Mouse (Mus musculus) lung, adult 18-20 months (tissue): ENCODE results near the gene Cdc26.

ENCODE experiments used
- DNase-seq, 2 experiments: peaks; one replicate each; pipeline ENCODE4 v3.0.0; 2022; ENCODE audit warnings: mixed read lengths in 2 of 2

The Cdc26 gene

DNA sequence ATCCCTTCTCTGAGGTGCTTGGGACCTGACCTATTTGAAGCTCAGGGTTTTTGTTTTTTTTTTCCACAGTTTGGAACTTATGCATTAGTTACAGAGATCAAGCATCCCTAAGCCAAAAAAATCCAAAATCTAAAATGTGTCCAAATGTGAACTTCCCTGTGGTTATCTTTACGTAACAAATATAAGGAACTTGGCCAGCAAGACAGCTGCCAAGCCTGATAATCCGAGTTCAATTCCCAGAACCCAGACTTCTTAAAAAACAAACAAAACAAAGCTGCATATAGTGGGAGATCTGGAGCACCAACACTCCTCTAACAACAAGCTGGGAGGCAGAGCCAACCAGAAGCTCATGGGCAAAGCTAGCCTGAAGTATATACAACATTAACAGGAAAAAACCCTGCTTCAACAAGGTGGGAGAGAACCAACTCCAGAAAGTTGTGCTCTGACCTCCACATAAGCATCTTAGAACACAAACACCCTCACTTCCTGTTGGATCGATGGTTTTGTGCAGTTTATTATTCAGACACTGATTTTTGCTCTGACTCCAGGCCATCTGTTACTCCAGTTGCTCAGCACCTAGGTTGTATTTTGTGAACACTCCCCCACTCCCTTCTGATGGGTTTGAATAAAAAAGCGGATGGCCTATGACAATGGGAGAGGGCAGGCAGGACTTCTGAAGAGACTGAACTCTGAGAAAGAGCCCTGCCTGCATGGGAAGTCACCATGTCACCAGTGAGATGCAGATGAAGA lies 10.7 kb downstream of the Cdc26 start:
- no peak for DNase-seq

DNA sequence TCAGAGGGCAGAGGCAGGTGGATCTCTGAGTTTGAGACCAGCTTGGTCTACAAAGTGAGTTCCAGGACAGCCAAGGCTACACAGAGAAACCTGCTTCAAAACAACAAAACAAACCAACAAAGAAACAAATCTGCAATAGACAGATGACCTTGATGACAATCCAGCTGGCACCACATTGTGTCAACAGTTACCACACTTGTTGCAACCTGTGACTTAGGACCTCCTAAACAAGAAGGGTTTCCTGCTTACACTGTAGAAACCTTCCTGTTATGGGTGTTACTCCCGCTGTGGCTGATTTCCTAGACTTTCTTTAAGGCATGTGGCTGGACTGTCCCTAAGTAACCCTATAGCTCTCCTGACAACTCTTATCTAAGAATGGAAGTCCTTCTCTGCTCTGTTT lies 12.6 kb downstream of the Cdc26 start:
- DNase-seq: peak in 1 of 2 experiments; percentile 15

DNA sequence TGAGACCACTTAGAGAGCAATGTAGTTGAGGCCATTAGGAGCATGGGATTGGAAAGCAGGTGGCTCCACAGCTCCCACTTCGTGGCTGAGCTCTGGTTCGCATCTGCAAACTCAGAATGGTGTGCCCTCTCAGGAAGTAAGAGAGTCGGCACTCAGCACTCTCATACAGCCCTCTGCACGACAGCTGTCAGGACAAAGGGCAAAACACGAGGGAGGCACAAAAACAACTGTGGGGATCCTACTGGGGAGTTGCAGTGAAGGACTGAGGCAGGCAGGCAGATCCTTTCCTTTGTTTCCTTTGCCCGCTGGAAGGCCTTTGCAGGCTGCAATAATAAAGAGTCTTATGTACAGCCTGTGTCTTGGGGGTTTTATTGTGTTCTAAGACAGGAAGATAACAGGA lies 15.0 kb downstream of the Cdc26 start:
- DNase-seq: no peak

DNA sequence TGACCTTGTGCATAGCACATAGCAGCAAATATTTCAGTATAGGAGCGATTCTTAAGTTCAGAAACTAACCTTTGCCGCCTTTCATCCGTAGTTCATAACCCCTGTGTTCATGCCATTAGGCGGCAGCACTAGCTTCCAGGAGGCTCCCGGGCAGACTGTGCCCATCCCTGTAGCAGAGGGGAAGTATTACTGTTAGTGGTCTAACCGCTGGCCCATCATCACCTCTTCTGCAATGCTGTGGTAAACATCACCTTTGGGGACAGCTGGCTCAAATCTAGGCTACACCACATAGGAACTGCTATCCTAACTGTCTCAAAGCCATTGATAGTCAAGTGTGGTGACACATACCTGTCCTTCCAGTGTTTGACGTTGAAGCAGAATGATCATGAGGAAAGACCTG lies 16.6 kb downstream of the Cdc26 start:
- peak; percentile 10 to 12 for DNase-seq

DNA sequence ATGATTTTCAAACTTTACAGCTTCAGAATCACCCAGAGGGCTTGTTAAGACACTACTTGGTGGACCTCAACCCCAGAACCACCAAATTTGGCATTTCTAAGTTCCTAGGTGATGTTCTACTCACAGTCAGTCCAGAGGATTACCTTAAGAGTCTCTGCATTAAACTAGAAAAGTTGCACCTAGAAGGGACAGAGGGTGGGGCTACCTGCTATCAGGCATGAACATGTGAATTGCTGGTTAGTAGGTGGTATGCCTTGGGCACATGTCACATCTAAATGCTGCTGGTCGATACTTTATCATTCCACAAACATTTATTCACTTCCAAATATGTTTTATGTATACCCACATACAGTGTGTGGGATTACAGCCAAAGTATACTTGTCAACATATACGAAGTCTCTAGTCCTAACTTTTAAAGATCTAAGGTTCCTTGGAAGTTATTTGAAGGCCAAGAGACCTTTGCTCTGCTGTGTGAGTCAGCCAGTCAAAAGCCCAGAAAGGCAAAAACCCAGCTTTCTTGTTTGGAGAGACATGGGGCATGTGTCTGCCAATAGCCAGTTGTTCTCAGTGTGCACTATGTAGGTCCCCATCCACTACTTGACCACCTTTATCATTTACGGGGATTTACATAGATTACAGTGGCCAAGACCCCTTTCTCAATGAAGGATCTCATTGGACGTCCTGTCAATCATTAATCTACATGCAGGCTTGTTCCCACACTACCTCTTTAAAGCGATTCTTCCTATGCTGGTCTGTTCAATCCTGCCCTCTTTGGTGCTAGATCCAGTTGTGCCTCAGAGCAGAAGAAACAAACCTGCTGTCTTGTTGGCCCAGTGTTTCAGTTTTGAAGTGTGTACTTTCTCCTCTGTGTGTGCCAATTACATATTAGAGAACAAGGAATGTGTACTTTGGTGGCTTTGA lies 18.6 kb downstream of the Cdc26 start:
- peak in 1 of 2 experiments; percentile 13 for DNase-seq

DNA sequence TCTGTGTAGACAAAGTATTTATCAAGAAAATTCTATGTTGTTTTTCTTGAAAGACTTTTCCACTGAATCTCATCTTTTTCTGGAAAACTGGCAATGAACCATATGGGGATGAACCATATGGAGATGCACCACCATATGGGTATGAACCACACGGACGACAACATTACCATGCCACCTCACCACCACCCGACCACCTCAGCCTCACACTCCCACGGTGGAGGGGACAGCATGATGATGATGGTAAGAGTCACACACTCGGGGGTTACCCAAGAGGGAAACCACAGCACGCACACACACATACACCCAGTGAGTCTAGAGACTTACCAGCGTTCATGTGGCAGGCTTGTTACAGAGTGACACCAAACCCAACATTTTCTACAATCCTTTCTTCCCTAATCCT lies 23.0 kb downstream of the Cdc26 start:
- no peak for DNase-seq

DNA sequence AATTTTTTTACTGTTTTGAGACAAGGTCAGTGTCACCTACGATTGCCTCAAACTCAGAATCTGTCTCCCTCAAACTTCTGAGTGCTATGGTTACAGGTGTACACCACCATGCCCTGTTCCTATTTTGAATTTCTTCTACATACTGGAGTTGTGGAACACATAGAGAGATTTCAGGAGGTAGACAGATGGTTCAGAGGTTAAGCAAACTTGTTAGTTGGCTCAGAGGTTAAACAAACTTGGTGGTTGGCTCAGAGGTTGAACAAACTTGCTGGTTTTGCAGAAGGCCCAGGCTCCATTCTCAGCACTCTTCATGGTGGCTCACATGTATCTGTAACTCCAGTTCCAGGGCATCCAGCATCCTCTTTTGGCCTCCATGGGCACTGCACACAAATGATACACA lies 24.3 kb downstream of the Cdc26 start:
- no peak for DNase-seq

DNA sequence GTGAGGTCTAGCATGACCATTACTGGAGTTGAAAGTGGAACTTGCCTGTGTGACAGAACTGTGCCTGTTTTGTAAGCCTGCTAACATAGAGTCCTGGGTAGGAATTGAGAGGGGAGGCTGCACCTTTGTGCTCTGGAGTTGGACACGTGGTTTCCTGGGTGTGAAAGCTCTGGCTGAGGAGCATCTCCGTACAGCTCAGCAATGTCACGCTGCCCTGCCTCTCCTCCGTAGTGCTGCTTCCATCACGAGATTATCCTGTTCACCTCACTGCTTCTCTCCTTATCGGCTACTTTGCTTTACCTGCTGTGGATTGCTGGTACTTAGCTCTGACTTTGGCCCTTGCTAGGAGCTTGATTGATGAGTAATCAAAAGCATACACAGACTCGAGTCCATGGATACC lies 24.7 kb downstream of the Cdc26 start:
- no peak for DNase-seq

DNA sequence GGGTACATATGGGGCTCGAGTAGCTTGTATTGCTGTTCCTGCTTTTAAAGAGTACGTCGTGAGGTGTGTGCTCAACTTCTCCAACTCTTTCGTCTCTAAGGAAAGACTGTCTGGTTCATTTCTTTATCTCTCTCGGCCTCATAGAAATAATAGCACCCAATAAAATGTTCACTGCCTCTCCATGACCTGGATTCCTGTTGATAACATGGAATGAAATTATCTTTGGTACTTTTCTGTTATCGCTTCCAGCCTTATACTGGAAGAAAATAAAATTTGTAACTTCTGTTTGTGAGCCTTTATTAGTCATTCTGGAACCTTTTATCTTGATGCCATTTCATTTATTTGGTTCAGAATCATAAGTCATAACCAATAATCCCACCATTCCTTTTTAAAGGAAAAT lies 25.2 kb downstream of the Cdc26 start:
- no peak for DNase-seq

DNA sequence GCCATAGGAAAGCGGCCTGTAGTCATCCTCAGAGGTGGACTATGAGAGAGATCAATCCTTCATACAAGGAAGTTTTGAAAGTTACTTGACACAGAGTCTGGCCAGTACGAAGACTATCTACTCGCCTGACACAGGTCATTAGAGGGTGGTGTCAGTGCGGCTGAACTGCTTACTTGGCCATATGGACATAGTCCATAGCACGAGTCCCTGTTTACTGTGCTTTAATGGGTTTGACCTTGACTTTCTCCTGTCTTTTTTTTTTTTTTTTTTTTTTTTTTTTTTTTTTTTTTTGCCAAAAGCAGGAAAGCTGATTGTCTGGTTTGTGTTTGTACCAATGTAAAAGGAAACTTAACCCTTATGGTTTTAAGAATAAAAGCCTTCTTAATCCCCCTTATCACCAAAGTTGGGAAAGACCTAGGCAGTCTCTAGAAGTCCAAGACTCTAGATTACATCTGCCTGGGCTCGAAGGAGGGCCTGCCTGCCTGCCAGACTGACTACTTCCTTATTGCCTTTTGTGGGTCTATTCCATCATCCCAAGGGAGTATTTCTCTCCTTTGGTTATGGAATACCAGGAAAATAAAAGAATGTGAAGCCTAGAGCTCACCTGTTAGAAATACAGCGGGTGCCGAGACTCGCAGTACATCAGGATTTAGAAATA lies 28.6 kb downstream of the Cdc26 start:
- no peak for DNase-seq

DNA sequence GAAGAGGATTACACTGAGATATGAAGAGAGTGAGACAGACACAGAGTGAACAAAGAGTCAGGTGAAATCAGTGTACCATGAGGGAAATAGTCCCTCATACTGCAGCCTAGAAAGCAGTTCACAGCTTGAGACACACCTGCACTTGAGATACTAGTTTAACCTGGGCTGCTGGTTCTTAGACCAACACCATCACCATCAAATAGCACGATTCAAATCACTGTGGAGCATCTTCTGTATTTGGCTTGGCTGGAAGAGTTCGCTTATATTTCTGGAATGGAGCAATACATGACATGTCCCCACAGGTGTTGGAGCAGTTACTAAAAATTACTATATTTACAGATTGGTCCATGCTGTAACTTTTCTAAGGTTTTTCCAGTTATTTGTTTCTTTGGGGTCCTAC lies 32.3 kb downstream of the Cdc26 start:
- no peak for DNase-seq

DNA sequence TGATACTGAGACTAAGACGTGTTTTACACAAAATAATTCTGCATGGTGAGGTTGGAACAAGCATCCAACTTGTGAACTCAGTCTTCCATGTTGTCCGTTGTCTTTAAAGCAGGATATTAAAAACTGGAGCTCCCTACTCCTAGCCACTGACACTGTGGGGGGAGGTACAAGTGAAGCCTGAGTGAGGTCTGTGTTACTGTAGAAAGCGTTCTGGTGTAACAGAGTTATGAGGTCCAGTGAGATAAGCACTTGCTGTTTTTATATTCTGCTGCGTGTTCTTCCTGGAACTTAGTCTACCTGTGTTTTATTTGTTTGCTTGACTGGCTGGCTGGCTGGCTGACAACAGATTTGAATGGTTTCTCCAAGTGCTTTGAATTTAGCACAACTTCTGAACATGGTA lies 34.1 kb downstream of the Cdc26 start:
- peak in 1 of 2 experiments; percentile 37 for DNase-seq

DNA sequence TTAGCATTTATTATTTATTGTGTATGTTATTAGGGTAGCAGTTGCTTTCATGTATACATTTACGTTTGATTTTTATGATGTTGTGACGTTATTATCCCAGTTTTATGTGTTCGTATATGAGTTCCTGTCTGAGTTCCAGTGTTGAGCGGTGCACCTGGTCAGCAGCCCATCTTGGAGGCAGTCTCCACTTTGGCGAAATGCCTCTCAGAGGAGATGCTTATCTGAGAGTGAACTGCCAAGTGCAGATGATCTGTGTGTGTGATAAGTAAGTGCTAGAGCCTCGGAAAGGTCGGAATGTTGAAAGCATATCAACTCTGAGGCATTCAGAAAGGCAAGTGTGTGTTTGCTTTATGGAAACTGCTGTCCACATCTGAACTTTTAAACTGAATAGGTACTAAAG lies 34.8 kb downstream of the Cdc26 start:
- no peak for DNase-seq

DNA sequence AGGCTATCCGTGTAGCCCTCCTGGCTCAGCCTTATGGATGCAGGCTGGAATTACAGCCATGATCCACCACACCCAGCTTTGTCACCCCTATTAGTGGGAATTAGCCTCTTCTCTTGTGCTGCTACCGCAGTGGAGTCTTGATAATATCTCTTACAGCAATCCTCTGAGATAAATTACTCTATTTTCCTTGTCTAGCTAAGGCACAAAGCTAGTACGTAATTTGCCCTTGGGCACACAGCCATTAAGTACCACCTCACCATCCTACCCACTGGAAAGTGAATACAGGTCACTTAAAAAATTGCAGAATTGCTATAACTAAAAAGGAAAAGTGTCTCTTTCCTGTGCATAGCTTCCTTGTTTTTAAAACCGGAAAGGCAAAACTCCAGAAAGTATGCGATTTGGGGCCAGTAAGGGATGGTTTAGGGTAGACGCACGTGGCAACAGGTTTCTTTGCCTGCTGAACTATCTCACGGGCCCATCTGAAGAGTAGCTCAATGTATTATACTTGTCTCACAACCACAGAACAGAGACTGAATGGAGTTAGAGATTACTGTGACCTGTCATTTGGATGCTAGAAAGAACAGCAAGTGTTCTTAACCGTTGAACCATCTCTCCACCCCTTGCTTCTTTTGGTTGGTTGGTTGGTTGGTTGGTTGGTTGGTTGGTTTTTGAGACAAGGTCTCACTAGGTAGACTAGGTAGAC lies 35.5 kb downstream of the Cdc26 start:
- no peak for DNase-seq

DNA sequence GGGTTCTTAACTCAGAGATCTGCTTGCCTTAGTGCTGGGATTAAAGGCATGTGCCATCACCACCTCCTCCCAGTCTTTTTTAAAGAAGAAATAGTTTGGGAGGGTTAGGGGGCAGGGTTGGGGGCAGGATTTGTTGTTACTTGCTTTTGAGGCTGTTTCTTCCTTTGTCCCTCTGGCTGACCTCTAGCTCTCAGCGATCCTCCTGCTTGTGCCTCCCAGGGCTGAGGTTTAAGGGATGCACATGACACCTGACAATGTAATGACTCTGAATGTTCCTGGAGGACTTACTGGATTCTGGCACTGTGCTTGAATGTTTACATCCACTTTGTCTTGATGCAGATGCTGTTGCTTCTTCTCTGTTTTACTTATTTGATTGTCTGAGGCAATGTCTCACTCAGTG lies 36.0 kb downstream of the Cdc26 start:
- DNase-seq: no peak

DNA sequence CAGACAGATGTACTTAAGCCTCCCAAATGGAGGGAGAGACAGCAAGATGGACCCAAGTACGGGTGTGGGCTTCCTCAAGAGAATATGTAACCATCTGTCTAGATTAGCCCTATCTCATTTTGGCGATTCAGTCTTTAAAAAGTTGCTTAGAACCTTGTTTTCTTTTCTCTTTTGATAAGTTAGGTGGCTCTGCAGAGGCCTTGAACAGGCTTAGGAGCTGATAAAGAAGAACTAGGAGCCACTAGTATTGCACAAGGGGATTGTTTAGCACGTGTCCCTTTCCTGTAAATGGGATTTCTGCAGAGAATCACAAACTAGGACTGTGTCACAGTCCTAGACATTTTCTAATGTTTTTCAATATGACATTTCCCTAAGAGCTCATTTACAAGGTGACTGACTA lies 39.4 kb downstream of the Cdc26 start:
- no peak for DNase-seq

DNA sequence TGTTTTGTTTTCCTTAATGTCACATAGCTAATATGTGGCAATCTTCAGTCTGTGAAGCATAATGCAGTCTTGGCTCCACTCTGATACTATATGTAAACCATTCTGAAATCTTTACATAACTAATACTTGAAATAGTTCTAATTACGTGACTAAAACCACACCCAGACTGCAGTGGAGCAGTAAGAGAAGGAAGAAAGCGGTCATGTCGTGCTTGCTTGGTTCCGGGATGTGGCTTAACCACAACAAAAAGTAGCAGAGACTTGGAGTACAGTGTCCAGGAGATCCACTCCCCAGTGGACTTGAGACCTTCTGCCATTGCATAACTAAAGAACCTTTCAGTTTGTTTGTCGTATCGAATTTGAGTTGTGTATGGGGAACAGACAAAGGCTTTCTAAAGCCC lies 40.9 kb downstream of the Cdc26 start:
- peak; percentile 26 to 34 for DNase-seq

DNA sequence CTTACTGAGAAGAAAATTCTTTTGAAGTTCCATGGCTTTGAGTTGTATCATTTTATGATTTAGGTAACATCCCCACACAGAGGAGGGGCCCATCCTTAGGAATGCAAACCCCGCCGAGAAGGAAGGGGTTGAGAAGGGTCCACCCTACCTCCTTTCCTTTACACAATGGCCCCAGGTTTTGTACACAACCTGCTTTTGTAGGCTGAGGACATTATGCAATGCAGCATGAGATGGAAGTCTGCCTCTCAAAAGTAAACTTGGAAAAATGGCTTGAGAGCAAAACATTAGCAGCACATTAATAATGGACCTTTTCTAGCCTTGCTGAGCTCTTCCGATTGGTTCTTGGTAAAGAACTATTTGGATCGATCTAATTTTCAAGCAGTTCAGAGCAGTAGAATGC lies 42.2 kb downstream of the Cdc26 start:
- peak in 1 of 2 experiments; percentile 45 for DNase-seq

DNA sequence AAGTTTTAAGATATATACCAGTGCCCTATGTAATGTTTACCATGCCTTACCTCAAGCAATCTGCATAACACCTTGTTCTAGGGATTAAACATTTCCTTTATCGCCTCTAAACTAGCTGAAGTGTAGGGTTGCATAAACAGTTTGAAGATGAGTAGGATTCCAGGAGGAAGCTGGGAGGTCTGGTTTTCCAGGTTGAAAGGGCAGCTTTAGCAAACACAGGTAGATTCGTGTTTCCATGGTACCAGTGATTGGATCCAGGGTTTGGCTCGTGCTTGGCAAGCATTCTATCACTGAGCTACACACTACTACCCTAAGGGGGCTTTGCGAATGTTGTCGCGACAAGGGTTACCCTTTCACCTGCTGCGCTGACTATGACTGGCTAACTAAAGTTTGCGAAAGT lies 44.1 kb downstream of the Cdc26 start:
- peak in 1 of 2 experiments; percentile 22 for DNase-seq

DNA sequence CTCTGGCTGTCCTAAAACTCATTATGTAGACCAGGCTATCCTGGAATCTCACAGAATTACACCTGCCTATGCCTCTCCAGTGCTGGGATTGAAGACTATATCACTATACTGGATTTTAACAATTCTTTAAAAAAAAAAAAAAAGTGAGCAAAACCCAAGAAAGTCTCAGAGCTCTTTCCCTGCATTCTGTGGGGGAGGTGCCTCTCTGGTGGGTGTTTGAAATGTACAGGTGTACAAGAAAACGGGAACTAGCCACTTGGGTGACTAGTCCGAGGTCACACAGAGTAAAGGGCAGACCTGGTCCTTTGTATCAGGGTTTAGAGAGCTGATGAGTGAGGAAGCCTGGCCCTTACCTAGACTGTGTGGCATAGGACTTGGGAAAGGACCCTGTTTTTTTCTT lies 46.0 kb downstream of the Cdc26 start:
- DNase-seq: no peak

DNA sequence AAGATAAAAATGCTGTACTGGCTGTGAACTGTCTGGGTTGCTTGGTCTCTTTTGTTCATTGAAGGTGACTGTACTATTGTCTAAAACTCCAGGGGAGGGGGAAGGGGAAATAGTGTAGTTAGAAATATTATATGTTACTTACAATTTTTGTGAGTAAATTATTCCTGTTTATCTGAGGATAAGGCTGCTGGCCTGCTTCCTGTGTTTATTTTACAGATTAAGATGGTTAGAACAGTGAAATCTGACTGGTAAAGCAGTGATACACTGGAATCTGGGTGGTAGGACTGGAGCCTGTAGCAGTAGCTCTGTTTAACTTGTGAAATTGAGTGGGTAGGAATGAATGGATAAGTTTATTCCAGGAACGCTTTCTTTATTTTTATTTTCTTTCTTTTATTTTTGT lies 46.4 kb downstream of the Cdc26 start:
- no peak for DNase-seq

DNA sequence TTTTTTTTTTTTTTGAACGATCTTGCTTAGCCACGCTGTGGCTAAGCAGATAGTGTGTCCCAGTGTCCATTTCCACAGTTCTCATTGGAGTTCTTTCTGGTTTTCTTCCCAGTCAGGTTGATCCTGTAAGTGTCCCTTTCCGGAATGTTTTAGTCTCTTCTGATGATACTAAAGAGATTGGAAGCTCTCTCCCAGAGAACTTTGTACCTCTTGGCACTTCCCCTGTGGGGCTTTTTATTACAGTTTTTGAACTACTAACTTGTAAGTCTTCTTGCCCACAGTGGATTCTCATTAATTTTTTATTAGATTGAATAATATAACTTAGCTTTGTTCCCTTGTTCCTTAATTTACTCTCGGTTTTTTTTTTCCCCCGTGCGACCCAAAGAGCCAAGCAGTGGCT lies 46.9 kb downstream of the Cdc26 start:
- no peak for DNase-seq
